Mouse (Mus musculus): ENCODE measurements around the gene Utrn.

Utrn gene

DNA sequence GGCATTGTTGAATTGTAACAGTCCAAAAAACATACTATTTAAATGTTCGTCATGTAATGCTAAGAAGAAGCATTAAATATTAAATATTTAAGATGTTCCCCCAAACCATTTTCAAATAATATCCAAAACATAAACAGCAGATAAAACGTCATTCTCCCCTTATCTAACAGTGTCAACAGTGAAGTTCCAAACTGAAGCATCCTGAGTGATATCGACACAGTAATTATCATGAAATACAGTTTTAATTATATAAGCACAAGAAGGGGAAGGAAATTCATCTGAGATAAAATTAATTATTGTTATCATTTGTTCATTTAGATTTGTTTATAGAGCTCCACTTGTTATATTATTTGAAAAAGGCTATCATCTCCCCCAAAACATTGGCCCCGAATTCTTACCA lies 425.0 kb downstream of the Utrn start:
- no peak for DNase-seq (ENCODE audit: low spot score in 2 of 2)

DNA sequence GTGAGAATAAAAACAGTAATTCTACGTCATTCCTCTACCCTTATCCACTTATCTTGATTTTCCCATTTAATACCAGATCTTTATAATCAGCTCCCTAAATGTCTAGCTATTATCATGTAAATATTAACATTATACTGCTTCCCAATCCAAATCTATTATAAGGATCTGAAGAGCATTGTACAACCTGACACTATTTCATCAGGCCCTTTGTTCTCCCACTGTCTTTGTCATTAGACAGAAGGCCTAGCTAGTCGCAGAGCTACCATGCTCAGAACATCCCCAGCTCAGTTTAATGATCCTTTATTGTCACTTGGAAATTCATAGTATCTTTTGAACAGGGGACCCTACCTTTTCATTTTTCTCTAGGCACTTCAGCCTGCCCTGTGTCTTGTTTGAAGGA lies 436.0 kb downstream of the Utrn start:
- DNase-seq (ENCODE audit: low spot score in 2 of 2), result no peak

DNA sequence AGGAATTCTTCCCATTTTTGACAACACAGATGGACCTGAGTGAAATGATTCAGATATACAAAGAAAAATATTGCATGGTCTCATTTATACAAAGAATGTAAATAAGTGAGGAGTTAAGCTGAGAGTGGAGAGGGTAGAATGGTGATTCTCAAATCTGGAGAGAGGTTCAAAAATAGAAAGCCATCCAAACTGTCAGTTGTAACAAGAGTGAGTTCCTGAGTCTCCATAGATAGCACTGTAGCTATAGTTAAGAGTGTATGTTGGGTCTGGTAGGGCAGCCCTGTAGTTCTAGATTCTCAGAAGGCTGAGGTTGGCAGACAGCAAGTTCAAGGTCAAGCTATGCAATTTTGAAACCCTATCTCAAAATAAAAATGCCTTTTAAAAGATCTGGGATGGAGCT lies 438.8 kb downstream of the Utrn start:
- no peak for DNase-seq (ENCODE audit: low spot score in 2 of 2)

DNA sequence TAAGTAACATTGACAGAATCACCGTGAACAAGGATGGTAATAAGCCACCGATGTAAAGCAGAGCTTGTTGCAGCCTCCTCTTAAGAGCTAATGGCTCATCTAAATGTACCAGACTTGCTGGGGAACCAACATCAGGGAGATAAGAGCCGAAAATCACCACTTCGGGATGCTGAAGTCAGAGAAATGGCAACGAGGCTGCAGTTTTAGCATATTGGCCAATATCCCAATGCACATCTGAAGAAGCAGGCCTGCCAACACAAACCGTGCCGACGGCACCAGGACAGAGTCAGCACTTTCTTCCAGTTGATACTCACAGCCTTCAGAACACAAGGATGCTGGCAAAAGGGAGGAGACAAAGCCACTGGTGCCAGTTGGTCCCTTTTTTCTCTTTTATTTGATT lies 442.3 kb downstream of the Utrn start:
- DNase-seq (ENCODE audit: low spot score in 2 of 2), result no peak

DNA sequence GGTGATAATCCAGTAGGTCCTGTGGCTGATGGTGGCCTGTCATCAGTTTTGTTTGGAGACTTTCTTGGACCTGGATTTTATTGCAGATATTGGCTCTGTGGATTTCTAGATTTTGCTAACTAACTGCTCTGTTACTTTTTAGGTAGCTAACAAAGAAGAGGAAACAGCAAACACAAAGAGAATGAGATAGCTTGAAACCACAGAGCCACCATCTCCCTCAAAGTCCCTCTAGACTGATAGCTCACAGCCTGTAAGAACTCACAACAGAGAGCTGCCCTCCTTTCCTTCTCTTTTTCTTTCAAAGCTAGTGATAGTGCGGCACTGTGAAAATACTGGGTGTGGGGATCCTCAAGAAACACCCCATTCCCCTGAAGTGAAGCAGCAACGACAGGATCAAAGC lies 444.2 kb downstream of the Utrn start:
- no peak for DNase-seq (ENCODE audit: low spot score in 2 of 2)

DNA sequence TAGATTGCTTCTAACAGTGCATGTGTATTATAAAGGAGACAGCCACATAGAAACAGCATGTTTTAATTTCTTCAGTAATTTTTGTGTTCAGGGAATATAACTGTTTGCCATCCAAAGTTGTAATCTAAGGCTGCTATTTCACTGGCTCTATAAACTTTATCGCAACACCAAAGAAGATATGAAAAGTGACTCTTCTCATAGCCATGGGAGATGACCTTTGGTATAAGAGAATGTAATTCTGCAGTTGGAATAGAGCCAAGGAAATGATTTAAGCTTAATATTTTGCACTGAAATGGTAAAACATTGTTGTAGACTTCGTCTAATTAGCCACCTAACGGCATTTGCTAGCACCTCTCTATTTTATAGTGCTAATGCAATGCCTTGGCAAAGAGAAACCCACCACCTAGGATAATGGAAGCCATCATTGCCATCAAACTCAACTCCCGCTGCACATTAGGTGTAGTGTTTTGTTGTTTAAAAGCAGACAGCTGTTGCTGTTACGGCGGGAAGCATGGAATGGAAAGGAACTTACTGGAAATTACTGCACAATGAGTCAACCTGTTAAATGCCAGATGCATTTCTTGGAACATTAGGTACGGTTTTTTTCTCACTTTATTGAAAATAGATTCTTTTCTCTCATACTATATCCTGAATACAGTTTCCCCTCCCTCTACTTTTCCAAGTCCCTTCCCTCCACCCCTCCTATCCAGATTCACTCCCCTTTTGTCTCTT lies 445.0 kb downstream of the Utrn start:
- no peak for DNase-seq (ENCODE audit: low spot score in 2 of 2)

DNA sequence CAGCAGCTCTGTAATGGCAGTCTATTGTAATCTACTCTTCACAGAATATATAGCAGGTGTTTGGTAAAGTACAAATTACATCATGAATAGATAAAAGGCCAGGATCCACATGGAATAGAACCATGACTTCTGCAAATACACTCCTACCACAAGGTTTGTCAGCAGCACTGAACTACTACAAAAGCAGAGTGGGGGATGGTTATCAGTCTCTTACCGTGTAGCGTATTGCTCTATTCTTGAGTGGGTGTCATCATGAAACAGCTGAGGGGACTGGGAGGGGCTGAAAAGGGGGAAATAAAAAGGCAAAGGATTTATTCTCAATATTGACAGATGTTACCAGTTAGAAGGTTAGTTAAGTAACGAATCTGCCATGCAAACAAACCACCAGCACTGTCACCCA lies 454.2 kb downstream of the Utrn start:
- no peak for DNase-seq (ENCODE audit: low spot score in 2 of 2)

DNA sequence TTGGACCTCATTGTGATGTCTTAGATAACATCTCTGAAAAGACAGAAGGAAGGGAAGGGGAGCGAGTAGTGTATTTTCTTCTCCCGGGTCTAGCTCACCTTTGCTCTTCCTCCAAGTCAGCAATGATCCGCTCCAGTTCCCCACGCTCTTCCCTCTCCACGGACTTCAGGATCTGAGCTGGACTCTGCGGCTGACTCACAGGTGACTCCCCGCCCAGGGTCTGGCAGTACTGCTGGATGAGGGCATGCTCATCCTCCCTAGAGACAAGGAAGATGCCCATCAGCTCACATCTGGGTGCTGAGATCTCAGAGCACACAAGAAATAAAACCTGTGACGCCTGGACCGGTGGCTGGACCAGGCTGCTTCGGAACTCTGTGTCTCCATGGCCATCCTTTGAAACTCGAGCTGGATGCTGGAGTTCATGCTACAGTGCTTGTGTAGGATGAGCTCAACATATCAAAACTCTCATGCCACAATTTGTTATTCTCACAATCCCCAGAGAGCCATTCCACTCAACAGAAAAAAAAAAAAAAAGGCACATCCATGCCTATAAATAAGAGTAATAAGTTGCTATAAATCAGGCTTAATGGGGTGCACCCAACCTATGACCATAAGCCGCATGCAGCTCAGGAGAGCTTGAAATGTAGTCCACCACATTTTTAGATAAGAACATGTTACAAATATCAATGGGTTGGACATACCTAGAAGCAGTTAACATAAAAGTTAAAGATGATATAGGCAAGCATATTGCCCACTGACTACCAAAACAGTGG lies 462.6 kb downstream of the Utrn start:
- no peak for DNase-seq (ENCODE audit: low spot score in 2 of 2)

DNA sequence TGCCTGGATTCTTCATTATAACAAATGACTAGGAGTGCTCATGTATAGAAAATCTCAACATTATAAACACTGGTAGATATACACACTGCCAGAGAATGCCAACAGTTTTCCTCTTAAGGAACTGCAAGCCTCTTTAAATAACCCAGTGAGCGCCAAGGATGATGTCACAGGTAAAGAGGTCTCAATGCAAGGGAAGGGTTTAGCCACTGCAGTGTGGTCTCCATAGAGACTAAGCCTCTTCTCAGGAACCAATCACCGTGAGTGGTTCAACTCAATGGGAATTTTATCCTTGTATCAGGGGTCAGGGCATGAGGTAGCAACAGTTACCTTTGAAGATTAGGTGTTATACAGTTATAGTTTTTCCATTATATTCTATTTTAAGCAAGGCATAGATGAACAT lies 469.7 kb downstream of the Utrn start:
- no peak for DNase-seq (ENCODE audit: low spot score in 2 of 2)

DNA sequence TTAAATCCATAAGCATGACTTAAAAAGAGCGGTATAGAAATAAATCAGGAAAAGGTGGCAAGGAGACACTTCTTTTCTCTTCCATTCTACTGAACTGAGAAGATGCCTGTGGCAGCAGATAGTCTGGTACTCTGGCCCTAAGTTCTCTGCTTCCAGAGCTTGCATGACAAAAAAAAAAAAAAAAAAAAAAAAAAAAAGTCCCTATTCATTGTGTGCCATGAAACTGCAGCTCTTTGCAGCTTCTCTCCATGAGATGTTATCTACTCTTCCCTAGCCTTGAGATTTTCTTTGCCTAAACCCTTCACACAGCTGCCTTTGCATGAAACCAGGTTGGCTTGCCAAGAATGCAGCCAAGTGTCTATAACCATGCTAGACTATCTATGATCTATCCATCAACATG lies 489.0 kb downstream of the Utrn start:
- no peak for DNase-seq (ENCODE audit: low spot score in 2 of 2)

DNA sequence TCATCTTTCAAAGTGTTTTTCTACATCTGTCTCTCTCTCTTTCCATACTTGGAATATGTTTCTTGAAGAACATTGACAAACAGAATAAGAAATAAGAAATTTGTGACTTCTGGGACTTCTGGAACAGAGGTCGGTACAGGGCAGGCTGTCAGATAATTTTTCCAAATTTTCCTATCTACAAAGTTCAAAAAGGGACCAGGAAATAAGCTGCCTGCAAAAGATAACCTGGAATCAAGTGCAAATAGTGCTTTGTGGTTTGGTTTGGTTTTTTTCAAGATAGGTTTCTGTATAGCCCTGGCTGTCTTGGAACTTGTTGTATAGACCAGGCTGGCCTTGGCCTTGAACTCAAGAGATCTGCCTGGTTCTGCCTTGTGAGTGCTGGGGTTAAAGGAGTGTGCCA lies 490.0 kb downstream of the Utrn start:
- no peak for DNase-seq (ENCODE audit: low spot score in 2 of 2)

DNA sequence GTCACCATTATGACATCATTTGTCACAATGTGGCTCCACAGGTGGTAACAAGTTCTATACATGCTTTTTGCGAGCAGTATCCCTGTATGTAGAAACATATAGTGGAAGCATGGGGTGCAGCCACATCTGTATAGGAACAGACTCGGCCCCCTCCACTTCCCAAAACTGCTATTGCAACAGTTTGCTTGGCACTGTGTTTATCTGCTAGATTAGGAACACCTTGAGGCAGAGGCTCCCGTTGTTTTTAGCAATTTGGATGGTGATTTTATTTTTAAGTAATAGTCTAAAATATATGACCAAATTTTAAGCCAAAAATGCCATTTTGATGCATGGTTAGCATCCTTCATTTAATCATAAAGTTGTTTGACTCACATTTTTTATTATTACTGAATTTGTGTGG lies 491.4 kb downstream of the Utrn start:
- DNase-seq (ENCODE audit: low spot score in 2 of 2), result no peak

DNA sequence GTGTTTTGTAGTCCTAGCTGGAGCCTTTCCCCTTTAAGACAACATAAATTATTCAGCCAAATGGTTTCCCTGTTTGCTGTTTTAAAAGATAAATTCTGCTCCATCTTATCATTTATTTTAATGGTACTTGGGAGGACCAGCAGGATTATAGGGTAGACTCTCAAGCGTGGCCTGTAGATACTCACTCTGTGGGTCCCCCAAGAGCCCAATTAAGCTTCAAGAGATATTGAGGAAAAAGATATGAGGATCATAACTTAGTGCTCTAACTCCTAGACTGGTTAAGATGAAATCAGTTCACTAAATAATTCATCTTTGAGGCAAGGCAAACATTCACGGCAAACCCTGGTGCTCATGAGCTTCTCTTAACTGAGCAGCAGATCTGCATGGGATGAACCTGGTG lies 493.1 kb downstream of the Utrn start:
- DNase-seq (ENCODE audit: low spot score in 2 of 2), result no peak

DNA sequence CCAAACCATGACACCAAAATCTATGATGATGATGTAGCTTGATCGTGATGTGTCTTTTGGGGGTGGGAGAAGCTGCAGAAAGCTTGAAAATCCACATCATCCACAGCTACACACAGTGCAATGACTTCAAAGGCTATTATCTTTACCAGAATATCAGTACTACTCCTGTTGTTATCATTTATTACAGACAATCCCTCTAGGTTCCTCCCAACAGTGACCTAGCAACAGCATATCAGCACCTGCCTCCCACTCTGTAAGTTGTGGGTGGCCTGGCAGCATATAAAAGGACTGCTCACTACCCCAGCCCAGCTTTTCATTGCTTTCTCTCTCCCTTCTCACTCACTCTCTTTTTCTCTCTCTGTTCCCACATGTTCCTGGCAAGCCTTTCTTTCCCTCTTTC lies 494.4 kb downstream of the Utrn start:
- DNase-seq (ENCODE audit: low spot score in 2 of 2), result no peak

DNA sequence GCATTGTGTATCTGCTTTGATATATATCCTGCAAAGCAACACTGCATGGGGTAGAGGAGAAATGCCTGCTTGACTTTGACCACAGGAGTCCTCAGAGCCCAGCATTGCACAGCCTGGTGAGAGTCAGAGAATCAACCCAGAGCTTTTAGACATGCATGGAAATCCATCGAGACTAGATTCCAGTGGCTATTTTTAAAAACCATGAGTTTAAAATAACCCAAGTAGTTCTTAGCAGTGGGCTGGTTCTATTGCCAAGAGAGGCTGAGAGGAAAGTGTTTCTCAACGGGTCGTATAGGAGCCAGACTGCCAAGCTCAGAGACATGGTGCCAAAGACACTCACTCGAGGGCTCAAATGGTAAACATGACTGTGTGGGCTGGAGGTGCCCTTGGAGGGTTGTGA lies 514.6 kb downstream of the Utrn start:
- DNase-seq (ENCODE audit: low spot score in 2 of 2), result no peak

DNA sequence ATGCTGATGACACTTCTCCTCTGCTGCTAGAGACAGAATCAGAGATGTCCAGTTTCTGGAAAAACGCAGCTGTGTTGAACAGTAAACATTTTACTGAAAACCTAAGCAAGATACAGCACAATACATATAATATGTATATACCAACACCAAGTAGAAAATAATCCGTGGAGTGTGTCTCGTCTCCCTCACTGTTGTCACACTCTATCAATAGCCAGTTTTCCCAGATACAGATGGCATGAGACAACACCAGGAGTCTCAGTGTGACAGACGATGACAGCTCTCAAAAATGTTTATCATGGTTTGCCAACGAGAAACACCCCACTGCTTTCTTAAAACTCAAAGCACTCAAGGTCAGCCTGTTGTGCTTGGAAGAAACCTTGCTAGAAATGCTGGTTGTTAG lies 515.1 kb downstream of the Utrn start:
- DNase-seq (ENCODE audit: low spot score in 2 of 2), result no peak

DNA sequence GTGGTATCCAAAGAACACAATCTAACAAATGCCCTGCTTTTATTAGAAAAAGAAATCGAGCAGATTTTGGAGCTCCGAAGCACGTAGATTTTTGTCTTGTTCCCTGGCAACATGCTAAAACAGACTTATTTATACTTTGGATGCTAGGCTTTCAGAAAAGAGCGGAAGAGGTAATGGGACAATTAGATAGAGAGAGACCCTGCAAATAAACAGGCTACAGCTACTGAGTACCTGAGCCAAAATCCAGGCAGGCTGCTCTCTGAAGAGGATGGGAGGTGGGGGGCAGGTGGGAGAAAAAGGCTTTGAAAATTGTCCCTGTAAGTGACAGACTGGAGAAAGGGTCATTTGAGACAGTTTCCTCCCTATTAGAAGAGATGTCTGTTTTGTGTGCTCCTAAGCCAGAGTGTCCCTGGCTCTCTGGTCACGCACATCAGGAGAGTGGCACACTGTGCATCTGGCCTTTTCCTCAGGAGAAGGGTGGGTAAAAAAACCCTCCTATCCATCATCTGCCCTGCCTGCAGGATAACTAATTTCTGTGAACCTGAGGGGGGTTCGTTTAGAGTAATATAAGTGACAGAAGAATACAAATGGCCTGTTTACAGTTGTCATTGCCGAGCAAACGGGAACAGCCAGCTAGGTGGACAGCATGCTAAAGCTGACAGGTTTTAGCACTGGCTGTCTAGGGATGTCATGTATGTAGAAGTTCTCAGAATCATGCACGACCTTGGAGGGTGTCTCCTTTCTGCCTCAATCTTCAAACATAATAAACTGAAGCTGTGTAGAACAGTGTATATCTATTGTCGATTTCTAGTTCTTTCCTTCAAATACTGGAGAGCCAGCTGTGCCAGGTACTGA lies 529.2 kb downstream of the Utrn start:
- DNase-seq (ENCODE audit: low spot score in 2 of 2), result no peak

DNA sequence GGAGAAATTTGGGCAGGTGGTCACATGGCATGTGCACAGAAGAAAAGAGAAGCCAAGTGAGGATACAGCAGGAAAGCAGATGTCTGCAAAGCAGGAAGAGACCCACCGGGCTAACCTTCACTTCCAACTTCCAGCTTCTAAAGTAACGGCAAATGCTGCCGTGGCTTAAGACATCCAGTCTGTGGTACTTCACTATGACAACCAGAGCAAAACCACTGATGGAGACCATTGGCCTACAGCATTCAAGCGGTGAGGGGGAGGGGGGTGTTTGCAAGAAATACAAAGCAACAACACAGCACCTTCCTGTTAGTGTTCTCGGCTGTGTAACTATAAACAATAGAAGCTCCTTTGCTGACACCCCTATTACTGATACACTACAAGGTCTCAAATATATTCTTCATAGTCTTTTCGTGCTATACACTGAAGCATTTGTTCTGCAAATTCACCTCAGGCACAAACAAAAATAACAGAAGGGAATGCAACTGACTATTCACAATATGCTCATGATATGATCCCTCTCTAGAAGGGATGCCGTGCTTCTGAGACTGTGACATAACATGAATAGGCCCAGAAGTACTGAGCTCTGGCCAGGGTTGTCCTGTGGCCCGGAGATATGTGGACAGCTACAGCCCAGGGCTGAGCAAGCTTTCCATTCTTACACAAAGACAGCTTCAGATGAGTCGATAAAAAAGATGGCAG lies 530.0 kb downstream of the Utrn start:
- DNase-seq (ENCODE audit: low spot score in 2 of 2), result no peak

Data from left cerebral cortex, adult 9 months (tissue).